Mouse (Mus musculus): Measurements from ENCODE around the gene Nup88. TPM values are rescaled to one million over a fixed set of nuclear protein-coding genes. Genes with fewer than 3 reads are reported as not detected.
A peak's percentile ranks its signal among the peaks of the same experiment; 100 is the strongest.

Nup88 gene
- polyA plus RNA-seq, 1 experiment from 2014 or later = 87.2 TPM

DNA sequence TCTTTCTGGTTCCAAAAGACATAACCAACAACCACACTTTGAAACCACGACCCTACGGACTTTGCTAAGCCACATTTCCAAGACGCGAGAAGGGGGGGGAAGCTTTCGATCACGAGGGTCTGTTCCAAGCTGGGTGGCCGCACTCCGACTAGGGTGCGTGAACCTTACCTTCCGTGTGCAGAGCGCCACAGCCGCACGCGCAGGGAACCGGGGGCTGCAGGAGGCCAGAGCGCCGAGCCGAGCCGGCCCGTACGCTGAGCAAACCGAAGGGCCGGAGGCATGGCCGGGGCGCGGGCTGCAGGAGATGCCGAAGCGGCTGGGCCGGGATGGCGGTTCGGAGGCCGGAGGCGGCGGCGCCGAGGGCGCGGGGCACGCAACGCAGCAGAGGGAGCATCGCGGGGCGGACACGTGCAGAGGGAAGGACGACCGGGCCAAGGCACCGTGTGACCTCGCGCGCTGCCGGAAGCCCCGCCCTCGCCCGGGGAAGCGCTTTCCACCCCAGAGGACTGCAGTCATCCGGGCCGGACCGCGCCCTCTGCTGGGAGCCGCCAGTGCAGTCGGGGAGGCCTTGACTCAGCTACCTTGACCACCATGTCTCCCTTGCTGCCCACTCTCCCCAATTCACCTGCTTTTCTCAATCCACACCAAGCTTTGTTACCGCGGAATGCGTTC is 12.9 kb upstream of the Nup88 start, which contains the start of gene C1qbp:
TSS of gene C1qbp (minus strand) at position 470 of the 672 bp plus-strand sequence.
- peak; percentile 93 for ATAC-seq
- H3K9me3 ChIP-seq (replicated peaks) = no peaks in the 10 kb centered on the region

GRCm38 (mm10) chr11:70982030-70982429 is 12.3 kb upstream of the Nup88 start:
- H3K27ac ChIP-seq = peak overlapping the region; percentile 76
- peak overlapping the region; percentile 99 for H3K4me3 ChIP-seq
- H3K36me3 ChIP-seq = peaks cover 76% of the 10 kb centered on the region
- H3K27me3 ChIP-seq (replicated peaks) = no peaks in the 10 kb centered on the region
- no peaks in the 10 kb centered on the region for H3K9me3 ChIP-seq (replicated peaks)
- peak overlapping the region; percentile 93 for H3K9ac ChIP-seq
- peaks cover 41% of the 10 kb centered on the region for H3K4me1 ChIP-seq
- H3K4me2 ChIP-seq = peak overlapping the region; percentile 97
- ATAC-seq = no peak
- 3% methylated on average over 12 of the region's 12 CpGs for WGBS (ENCODE audit: insufficient replicate concordance)

More for the DNA sequence above, 12.9 kb upstream of the Nup88 start, which contains the start of gene C1qbp:
- Histone ChIP-seq H3K9ac (peak within 1 kb of the TSS; percentile 93), H3K4me3 (peak within 1 kb of the TSS; percentile 99), H3K4me1 (peaks cover 41% of the 10 kb centered on the region), H3K4me2 (peak within 1 kb of the TSS; percentile 97), H3K27me3 (replicated peaks) (no peaks in the 10 kb centered on the region), H3K36me3 (peaks cover 76% of the 10 kb centered on the region), H3K27ac (peak within 1 kb of the TSS; percentile 76)
- WGBS (ENCODE audit: insufficient replicate concordance) = under 1% methylated on average over 59 of the region's 64 CpGs

DNA sequence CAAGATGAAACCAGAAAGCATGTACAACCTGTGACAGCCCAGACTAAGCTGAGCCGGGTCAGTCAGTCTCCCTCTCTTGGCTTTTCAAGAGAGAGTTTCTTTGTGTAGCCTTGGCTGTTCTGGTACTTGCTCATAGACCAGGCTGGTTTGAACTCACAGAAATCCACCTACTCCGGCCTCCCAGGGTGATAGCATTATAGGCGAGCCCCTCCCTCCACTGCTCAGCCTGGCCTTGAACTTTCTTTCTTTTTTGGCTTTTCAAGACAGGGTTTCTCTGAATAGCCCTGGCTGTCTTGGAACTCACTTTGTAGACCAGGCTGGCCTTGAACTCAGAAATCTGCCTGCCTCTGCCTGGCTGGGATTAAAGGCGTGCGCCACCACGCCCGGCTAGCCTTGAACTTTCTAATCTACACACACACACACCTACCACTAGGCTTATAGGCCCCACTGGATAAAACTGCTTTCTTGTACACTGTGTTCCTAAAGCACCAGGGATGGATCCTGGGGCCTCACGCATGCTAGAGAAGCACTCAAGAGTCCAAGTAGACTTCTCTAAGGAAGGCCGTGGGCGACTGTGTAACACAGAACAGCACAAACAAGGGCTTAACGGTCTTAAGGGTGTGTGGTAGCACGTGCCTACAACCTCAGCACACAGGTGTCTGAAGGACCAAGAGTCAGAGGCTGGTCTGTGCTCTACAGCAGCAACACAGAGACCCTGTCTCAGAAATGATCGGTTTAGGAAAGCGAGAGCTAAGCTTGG is 11.2 kb upstream of the Nup88 start:
- peaks cover 41% of the 10 kb centered on the region for H3K4me1 ChIP-seq
- WGBS (ENCODE audit: insufficient replicate concordance) = 74% methylated on average over 14 of the region's 14 CpGs
- H3K4me2 ChIP-seq = peak overlapping the region; percentile 97
- peak overlapping the region; percentile 93; the same call in 1 of the 2 replicates for H3K9ac ChIP-seq
- no peaks in the 10 kb centered on the region for H3K27me3 ChIP-seq (replicated peaks)
- ATAC-seq = peak; percentile 38
- peaks cover 76% of the 10 kb centered on the region for H3K36me3 ChIP-seq
- H3K4me3 ChIP-seq = peak overlapping the region; percentile 99
- no peaks in the 10 kb centered on the region for H3K9me3 ChIP-seq (replicated peaks)
- H3K27ac ChIP-seq = peak overlapping the region; percentile 62

DNA sequence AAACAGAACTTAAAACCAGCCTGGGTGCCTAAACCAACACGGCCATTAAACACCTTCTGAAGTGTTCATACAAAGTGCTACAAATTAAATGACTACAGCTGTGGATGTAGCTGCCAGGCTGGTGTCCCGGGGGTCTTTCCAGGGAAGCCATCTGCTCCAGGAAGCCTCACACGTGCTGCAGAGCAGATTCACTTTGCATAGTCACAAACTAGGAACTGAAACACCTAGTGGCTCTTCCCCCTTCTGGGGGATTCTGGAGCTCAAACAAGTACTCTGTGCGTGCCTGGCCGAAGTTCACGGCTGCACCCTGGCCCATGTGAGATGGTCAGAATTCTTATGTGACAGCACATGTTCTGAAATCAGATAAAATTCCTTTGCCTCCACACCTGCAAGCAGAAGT is 10.5 kb upstream of the Nup88 start:
- Histone ChIP-seq H3K4me1 (peaks cover 46% of the 10 kb centered on the region), H3K9me3 (replicated peaks) (no peaks in the 10 kb centered on the region), H3K36me3 (peaks cover 76% of the 10 kb centered on the region), H3K9ac (no peak overlapping the region), H3K4me3 (no peak overlapping the region), H3K27me3 (replicated peaks) (no peaks in the 10 kb centered on the region), H3K4me2 (no peak overlapping the region), H3K27ac (peak overlapping the region; percentile 14; the same call in 1 of the 2 replicates)
- 79% methylated on average over 6 of the region's 6 CpGs for WGBS (ENCODE audit: insufficient replicate concordance)
- no peak for ATAC-seq

DNA sequence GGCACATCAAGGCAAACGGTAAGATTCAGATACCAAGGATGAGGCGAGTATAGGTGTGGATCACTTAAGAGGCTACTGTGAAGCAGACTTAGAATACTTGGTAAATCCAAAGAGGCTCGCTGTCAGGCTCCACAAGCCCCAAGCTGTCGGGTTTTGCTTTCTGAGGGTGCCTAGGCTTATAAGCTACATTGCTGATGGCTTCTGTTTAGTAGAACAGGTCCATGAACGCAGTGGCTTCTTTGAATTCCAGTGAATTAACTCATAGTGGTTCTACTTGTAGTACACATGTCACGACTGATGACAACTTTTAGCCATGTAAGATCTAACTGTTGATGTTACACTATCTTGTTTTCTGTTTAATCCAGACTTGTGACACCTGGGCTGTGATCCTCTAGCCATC is 7.5 kb upstream of the Nup88 start:
- H3K36me3 ChIP-seq = peaks cover 94% of the 10 kb centered on the region
- ATAC-seq = no peak
- H3K4me2 ChIP-seq = no peak overlapping the region
- peaks cover 66% of the 10 kb centered on the region for H3K4me1 ChIP-seq
- H3K9ac ChIP-seq = no peak overlapping the region
- H3K27me3 ChIP-seq (replicated peaks) = no peaks in the 10 kb centered on the region
- no peaks in the 10 kb centered on the region for H3K9me3 ChIP-seq (replicated peaks)
- no peak overlapping the region; the same call in 1 of the 2 replicates for H3K27ac ChIP-seq
- 81% methylated on average over 6 of the region's 6 CpGs for WGBS (ENCODE audit: insufficient replicate concordance)
- H3K4me3 ChIP-seq = no peak overlapping the region

GRCm38 (mm10) chr11:70975193-70975592 is 5.4 kb upstream of the Nup88 start:
- H3K4me1 ChIP-seq = peaks cover 61% of the 10 kb centered on the region
- H3K9me3 ChIP-seq (replicated peaks) = no peaks in the 10 kb centered on the region
- 62% methylated on average over 2 of the region's 2 CpGs for WGBS (ENCODE audit: insufficient replicate concordance)
- H3K9ac ChIP-seq = no peak overlapping the region
- no peak overlapping the region for H3K4me3 ChIP-seq
- peaks cover 87% of the 10 kb centered on the region for H3K36me3 ChIP-seq
- peak overlapping the region; percentile 41; the same call in 1 of the 2 replicates for H3K27ac ChIP-seq
- no peak for ATAC-seq
- H3K4me2 ChIP-seq = no peak overlapping the region
- H3K27me3 ChIP-seq (replicated peaks) = no peaks in the 10 kb centered on the region

- Histone ChIP-seq H3K4me2 (no peak overlapping the region), H3K4me1 (peaks cover 52% of the 10 kb centered on the region), H3K9me3 (replicated peaks) (no peaks in the 10 kb centered on the region), H3K27me3 (replicated peaks) (no peaks in the 10 kb centered on the region), H3K27ac (peak overlapping the region; percentile 41; the same call in 1 of the 2 replicates), H3K4me3 (no peak overlapping the region), H3K9ac (no peak overlapping the region), H3K36me3 (peaks cover 75% of the 10 kb centered on the region)
- no peak for ATAC-seq
- 68% methylated on average over 4 of the region's 4 CpGs for WGBS (ENCODE audit: insufficient replicate concordance)
Measured at GRCm38 (mm10) chr11:70973947-70974346, 4.2 kb upstream of the Nup88 start.

GRCm38 (mm10) chr11:70972586-70972985 is 2.8 kb upstream of the Nup88 start:
- H3K4me1 ChIP-seq = peaks cover 58% of the 10 kb centered on the region
- H3K9ac ChIP-seq = peak overlapping the region; percentile 84; the same call in 1 of the 2 replicates
- WGBS (ENCODE audit: insufficient replicate concordance) = 62% methylated on average over 1 of the region's 1 CpGs
- peak overlapping the region; percentile 90; the same call in 1 of the 2 replicates for H3K4me3 ChIP-seq
- H3K36me3 ChIP-seq = peaks cover 63% of the 10 kb centered on the region
- no peak for ATAC-seq
- peak overlapping the region; percentile 51; the same call in 1 of the 2 replicates for H3K27ac ChIP-seq
- no peaks in the 10 kb centered on the region for H3K27me3 ChIP-seq (replicated peaks)
- H3K9me3 ChIP-seq (replicated peaks) = no peaks in the 10 kb centered on the region
- peak overlapping the region; percentile 89 for H3K4me2 ChIP-seq

GRCm38 (mm10) chr11:70970560-70971540 is 1.1 kb upstream of the Nup88 start:
- Histone ChIP-seq H3K27me3 (replicated peaks) (no peaks in the 10 kb centered on the region), H3K9ac (peak overlapping the region; percentile 84), H3K9me3 (replicated peaks) (no peaks in the 10 kb centered on the region), H3K4me1 (peaks cover 61% of the 10 kb centered on the region), H3K27ac (peak overlapping the region; percentile 98), H3K36me3 (peaks cover 58% of the 10 kb centered on the region), H3K4me3 (peak overlapping the region; percentile 90), H3K4me2 (peak overlapping the region; percentile 89)
- 8% methylated on average over 24 of the region's 24 CpGs for WGBS (ENCODE audit: insufficient replicate concordance)
- ATAC-seq = peak; percentile 72

- Histone ChIP-seq H3K4me1 (peaks cover 52% of the 10 kb centered on the region), H3K9me3 (replicated peaks) (no peaks in the 10 kb centered on the region), H3K9ac (peak overlapping the region; percentile 86), H3K27ac (peak overlapping the region; percentile 98), H3K4me3 (peak overlapping the region; percentile 90), H3K36me3 (peaks cover 58% of the 10 kb centered on the region), H3K27me3 (replicated peaks) (no peaks in the 10 kb centered on the region), H3K4me2 (peak overlapping the region; percentile 89)
- no peak for ATAC-seq
- under 1% methylated on average over 25 of the region's 25 CpGs for WGBS (ENCODE audit: insufficient replicate concordance)
Measured at GRCm38 (mm10) chr11:70969271-70969794, 440 bp downstream of the Nup88 start.

Measured in liver, embryonic 12.5 days (tissue).